Mouse (Mus musculus): ENCODE results near the gene Med23. TPM values are rescaled to one million over a fixed set of nuclear protein-coding genes. Genes with fewer than 3 reads are reported as not detected.

Med23 gene
- polyA plus RNA-seq, 1 experiment from 2014 or later = 21.1 TPM

DNA sequence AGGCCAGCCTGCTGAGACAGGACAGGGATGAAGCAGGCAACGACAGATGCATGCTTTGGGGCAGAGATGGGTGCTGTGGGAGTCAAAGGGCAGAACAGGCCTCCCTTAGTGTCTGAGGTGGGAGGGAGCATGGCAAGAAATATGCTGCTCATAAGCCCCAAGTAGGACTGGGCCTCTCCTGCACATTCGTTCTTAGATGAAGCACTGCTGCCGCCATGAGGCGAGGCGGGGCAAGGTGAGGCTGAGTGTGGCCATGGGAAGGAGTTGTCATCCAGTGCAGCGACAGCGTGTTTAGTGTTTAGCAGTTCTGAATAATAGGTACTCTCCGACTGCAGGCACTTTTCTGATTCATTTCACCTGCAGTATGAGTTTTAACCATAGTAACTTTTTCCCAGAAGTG, 26.1 kb downstream of the Med23 start:
- 85% methylated on average over 8 of the region's 8 CpGs for WGBS
- no peak for ATAC-seq (ENCODE audit: insufficient number of reproducible peaks, low FRiP score, low TSS enrichment, low read depth)
- no peak overlapping the region for H3K9ac ChIP-seq
- no peaks in the 10 kb centered on the region for H3K27me3 ChIP-seq
- no peaks in the 10 kb centered on the region for H3K4me1 ChIP-seq
- no peak overlapping the region for H3K27ac ChIP-seq
- H3K4me3 ChIP-seq = no peak overlapping the region
- H3K9me3 ChIP-seq = no peaks in the 10 kb centered on the region
- no peak overlapping the region for H3K4me2 ChIP-seq
- H3K36me3 ChIP-seq = peaks cover 82% of the 10 kb centered on the region

GRCm38 (mm10) chr10:24905627-24906026, 35.8 kb downstream of the Med23 start:
- Histone ChIP-seq H3K4me3 (no peak overlapping the region), H3K27me3 (no peaks in the 10 kb centered on the region), H3K4me2 (no peak overlapping the region), H3K9ac (no peak overlapping the region), H3K9me3 (no peaks in the 10 kb centered on the region), H3K27ac (no peak overlapping the region), H3K36me3 (peaks cover 94% of the 10 kb centered on the region), H3K4me1 (no peaks in the 10 kb centered on the region)
- WGBS = 92% methylated on average over 10 of the region's 10 CpGs
- no peak for ATAC-seq (ENCODE audit: insufficient number of reproducible peaks, low FRiP score, low TSS enrichment, low read depth)

GRCm38 (mm10) chr10:24911199-24911598, 41.4 kb downstream of the Med23 start:
- Histone ChIP-seq H3K4me1 (peaks cover 5% of the 10 kb centered on the region; the same call in 1 of the 2 replicates), H3K4me2 (no peak overlapping the region), H3K4me3 (no peak overlapping the region), H3K27ac (no peak overlapping the region), H3K9me3 (no peaks in the 10 kb centered on the region), H3K9ac (no peak overlapping the region), H3K27me3 (no peaks in the 10 kb centered on the region), H3K36me3 (peaks cover 70% of the 10 kb centered on the region)
- ATAC-seq (ENCODE audit: insufficient number of reproducible peaks, low FRiP score, low TSS enrichment, low read depth) = no peak
- 89% methylated on average over 8 of the region's 8 CpGs for WGBS

- Histone ChIP-seq H3K36me3 (peaks cover 60% of the 10 kb centered on the region), H3K27me3 (no peaks in the 10 kb centered on the region), H3K9me3 (no peaks in the 10 kb centered on the region), H3K27ac (no peak overlapping the region), H3K4me3 (no peak overlapping the region), H3K9ac (no peak overlapping the region), H3K4me2 (no peak overlapping the region), H3K4me1 (peaks cover 5% of the 10 kb centered on the region; the same call in 1 of the 2 replicates)
- WGBS = 88% methylated on average over 14 of the region's 14 CpGs
- no peak for ATAC-seq (ENCODE audit: insufficient number of reproducible peaks, low FRiP score, low TSS enrichment, low read depth)
These were observed 42.8 kb downstream of the Med23 start for GRCm38 (mm10) chr10:24912576-24912975.

- WGBS = 71% methylated on average over 6 of the region's 6 CpGs
- H3K4me3 ChIP-seq = no peak overlapping the region
- no peaks in the 10 kb centered on the region for H3K9me3 ChIP-seq
- H3K27ac ChIP-seq = no peak overlapping the region
- no peak overlapping the region for H3K9ac ChIP-seq
- no peaks in the 10 kb centered on the region for H3K27me3 ChIP-seq
- no peak for ATAC-seq (ENCODE audit: insufficient number of reproducible peaks, low FRiP score, low TSS enrichment, low read depth)
- peaks cover 5% of the 10 kb centered on the region; the same call in 1 of the 2 replicates for H3K4me1 ChIP-seq
- H3K4me2 ChIP-seq = no peak overlapping the region
- H3K36me3 ChIP-seq = peaks cover 35% of the 10 kb centered on the region
These were observed 45.7 kb downstream of the Med23 start for GRCm38 (mm10) chr10:24915486-24915885.

- Histone ChIP-seq H3K9me3 (no peaks in the 10 kb centered on the region), H3K4me1 (peaks cover 12% of the 10 kb centered on the region)
- 33% methylated on average over 4 of the region's 4 CpGs for WGBS
These were observed 53.2 kb downstream of the Med23 start for GRCm38 (mm10) chr10:24922977-24923376.

GRCm38 (mm10) chr10:24924296-24924695, 54.5 kb downstream of the Med23 start:
- Histone ChIP-seq H3K9ac (no peak overlapping the region), H3K4me2 (no peak overlapping the region), H3K36me3 (no peaks in the 10 kb centered on the region), H3K27me3 (no peaks in the 10 kb centered on the region), H3K4me3 (no peak overlapping the region), H3K27ac (no peak overlapping the region), H3K9me3 (no peaks in the 10 kb centered on the region), H3K4me1 (peaks cover 14% of the 10 kb centered on the region)
- 68% methylated on average over 3 of the region's 3 CpGs for WGBS
- ATAC-seq (ENCODE audit: insufficient number of reproducible peaks, low FRiP score, low TSS enrichment, low read depth) = no peak

More at GRCm38 (mm10) chr10:24922977-24923376, 53.2 kb downstream of the Med23 start:
- ATAC-seq (ENCODE audit: insufficient number of reproducible peaks, low FRiP score, low TSS enrichment, low read depth) = no peak
- Histone ChIP-seq H3K27ac (no peak overlapping the region), H3K4me2 (no peak overlapping the region), H3K27me3 (no peaks in the 10 kb centered on the region), H3K36me3 (peaks cover 3% of the 10 kb centered on the region; the same call in 1 of the 2 replicates), H3K4me3 (no peak overlapping the region), H3K9ac (no peak overlapping the region)

DNA sequence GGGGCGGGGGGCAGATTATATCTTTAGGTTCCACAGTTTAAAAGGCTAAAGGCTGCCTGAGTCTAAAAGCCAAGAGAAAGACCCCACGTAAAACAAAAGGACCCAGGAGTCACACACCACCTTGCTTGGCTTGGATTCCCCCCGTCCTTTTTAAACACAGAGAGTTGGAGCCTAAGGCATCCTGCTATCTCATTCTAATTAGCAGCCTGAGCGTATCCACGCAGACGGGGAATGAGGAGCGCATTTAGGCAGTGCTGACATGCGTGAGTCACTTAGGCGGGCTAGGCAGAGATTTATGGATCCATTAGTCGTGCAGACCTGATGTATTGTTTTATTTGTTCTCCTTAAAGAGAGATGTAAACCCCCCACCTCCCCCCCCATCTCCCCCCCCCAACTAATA, 56.6 kb downstream of the Med23 start:
- Histone ChIP-seq H3K4me2 (no peak overlapping the region), H3K9me3 (no peaks in the 10 kb centered on the region), H3K27ac (no peak overlapping the region), H3K9ac (no peak overlapping the region), H3K4me3 (no peak overlapping the region), H3K27me3 (no peaks in the 10 kb centered on the region), H3K36me3 (no peaks in the 10 kb centered on the region), H3K4me1 (peaks cover 14% of the 10 kb centered on the region)
- ATAC-seq (ENCODE audit: insufficient number of reproducible peaks, low FRiP score, low TSS enrichment, low read depth) = no peak
- 12% methylated on average over 10 of the region's 10 CpGs for WGBS

DNA sequence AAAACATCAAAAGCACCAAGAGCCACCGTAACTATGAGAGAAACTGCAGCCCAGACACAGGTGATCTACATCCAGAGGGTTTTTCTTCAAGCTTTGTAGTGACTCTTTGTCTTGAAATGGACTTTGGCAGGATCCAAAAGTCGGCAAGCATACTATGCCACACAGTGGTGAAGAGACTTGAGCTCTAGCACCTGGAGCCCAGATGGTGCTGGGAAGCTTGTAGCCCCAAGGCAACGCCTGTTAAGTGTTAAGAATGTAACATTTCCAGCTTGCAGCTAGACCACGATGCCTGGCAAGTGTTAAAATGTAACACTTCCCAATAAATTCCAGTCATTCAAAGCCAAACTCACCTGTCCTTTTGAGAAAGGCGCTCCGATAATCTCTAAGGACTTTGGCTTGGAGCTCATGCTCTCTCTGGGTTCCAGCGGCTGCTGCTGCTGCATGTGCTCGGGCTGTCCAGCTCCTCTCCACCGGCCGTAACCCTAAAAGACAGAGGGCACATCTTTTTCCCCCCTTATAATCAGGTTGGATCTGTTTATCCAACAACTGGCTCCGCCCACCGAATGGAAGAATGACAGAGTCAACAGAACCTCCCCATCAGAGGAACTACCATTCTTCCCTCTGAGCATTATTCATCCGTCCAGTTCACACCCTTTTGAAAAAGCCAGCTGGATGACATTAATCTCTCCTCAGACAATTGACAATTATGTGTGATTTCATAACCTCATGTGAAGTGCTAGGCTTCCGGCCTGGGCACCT, 57.4 kb downstream of the Med23 start, which contains the start of gene Arg1:
Arg1 (minus strand) TSS at position 523 of the 759 bp plus-strand sequence.
- Histone ChIP-seq H3K27ac (0 out of 2 replicates have a peak within 1 kb of the TSS, but pooled peaks have one; percentile 33), H3K4me3 (no peak within 1 kb of the TSS), H3K27me3 (no peaks in the 10 kb centered on the region), H3K9ac (no peak within 1 kb of the TSS), H3K36me3 (no peaks in the 10 kb centered on the region), H3K4me2 (peak within 1 kb of the TSS; percentile 33), H3K4me1 (peaks cover 14% of the 10 kb centered on the region), H3K9me3 (no peaks in the 10 kb centered on the region)
- 11% methylated on average over 14 of the region's 14 CpGs for WGBS
- no peak for ATAC-seq (ENCODE audit: insufficient number of reproducible peaks, low FRiP score, low TSS enrichment, low read depth)

- Histone ChIP-seq H3K36me3 (no peaks in the 10 kb centered on the region), H3K4me1 (peaks cover 14% of the 10 kb centered on the region), H3K27me3 (no peaks in the 10 kb centered on the region), H3K4me2 (0 out of 2 replicates have a peak overlapping the region, but pooled peaks have one; percentile 8), H3K4me3 (no peak overlapping the region), H3K27ac (no peak overlapping the region), H3K9me3 (no peaks in the 10 kb centered on the region), H3K9ac (no peak overlapping the region)
- WGBS = 17% methylated on average over 12 of the region's 12 CpGs
- ATAC-seq (ENCODE audit: insufficient number of reproducible peaks, low FRiP score, low TSS enrichment, low read depth) = no peak
These were observed 58.3 kb downstream of the Med23 start for GRCm38 (mm10) chr10:24928072-24928471.

DNA sequence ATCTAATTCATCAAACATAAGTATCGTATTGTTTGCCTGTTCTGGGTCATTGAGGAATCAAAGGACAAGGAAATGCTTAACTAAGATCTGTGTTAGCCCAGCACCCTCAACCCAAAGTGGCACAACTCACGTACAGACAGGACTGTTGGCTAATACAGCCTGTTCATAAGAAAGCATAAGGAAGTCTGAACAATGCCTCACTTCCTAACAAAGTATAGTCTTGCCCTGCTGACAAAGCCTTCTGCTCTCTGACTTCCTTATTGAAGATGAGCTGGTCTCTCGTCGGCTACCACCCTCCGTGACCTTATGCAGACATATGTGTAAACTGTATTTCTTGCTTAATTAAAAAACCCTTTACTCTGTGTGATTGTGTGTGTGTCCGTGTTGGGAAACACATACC, 60.4 kb downstream of the Med23 start:
- no peak for ATAC-seq (ENCODE audit: insufficient number of reproducible peaks, low FRiP score, low TSS enrichment, low read depth)
- no peaks in the 10 kb centered on the region for H3K9me3 ChIP-seq
- peaks cover 14% of the 10 kb centered on the region for H3K4me1 ChIP-seq
- no peak overlapping the region for H3K9ac ChIP-seq
- H3K4me2 ChIP-seq = no peak overlapping the region
- no peaks in the 10 kb centered on the region for H3K27me3 ChIP-seq
- H3K4me3 ChIP-seq = no peak overlapping the region
- no peaks in the 10 kb centered on the region for H3K36me3 ChIP-seq
- no peak overlapping the region for H3K27ac ChIP-seq
- WGBS = 79% methylated on average over 6 of the region's 6 CpGs

GRCm38 (mm10) chr10:24947871-24948270, 78.1 kb downstream of the Med23 start:
- no peaks in the 10 kb centered on the region for H3K27me3 ChIP-seq
- no peaks in the 10 kb centered on the region for H3K9me3 ChIP-seq
- H3K36me3 ChIP-seq = no peaks in the 10 kb centered on the region
- no peak for ATAC-seq (ENCODE audit: insufficient number of reproducible peaks, low FRiP score, low TSS enrichment, low read depth)
- no peak overlapping the region for H3K4me3 ChIP-seq
- H3K4me2 ChIP-seq = no peak overlapping the region
- H3K4me1 ChIP-seq = no peaks in the 10 kb centered on the region
- no peak overlapping the region for H3K9ac ChIP-seq
- WGBS = 82% methylated on average over 3 of the region's 3 CpGs
- H3K27ac ChIP-seq = no peak overlapping the region

All from limb, embryonic 15.5 days (tissue).